Mouse (Mus musculus): ENCODE data around the gene Slc25a19. TPM values are rescaled to one million over a fixed set of nuclear protein-coding genes. Genes with fewer than 3 reads are reported as not detected.

The Slc25a19 gene
- polyA plus RNA-seq, 1 experiment from 2014 or later, result 24.9 TPM

DNA sequence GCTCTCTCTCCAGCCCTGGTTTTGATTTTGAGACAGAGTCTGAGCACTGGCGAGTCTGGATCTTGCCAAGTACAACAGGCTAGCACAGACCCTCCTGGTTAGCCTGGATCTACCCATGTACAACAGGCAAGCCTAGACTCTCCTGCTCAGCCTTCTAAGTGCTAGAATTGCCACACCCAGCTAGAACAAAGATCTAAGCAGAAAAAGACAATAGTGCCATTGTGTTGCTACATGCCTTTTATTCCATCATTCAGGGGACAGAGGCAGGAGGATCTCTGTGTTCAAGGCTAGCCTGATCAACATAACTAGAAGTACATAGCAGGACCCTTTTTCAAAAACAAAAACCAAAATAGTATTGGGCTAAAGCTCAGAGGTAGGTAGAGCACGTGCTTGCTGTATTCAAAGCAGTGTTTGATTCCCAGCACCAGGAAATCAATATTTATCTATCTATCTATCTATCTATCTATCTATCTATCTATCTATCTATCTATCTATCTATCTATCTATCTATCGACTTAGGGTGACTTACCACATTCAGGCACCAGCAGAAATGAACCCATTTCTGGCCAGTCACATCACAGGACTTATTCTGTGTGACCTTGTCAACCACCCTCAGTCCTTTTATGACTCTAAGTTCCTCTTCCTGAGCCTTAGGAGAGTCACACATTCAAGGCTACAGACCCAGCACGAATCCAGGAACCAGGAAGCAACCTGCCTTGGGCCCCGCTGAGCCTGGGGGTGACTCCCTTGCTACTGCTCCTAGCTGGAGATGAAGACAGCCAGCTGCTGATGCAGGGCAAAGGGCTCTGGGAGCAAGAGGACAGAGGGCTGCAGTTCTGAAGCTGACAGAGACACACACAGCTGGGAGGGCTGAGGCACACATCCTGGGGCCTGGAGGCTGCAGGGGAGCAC lies 10.7 kb upstream of the Slc25a19 start:
- Histone ChIP-seq H3K9ac (ENCODE audit: low read depth, low read length) (no peak overlapping the region), H3K4me1 (replicated peaks; ENCODE audit: control insufficient read depth, insufficient read depth, low read length) (no peaks in the 10 kb centered on the region), H3K36me3 (ENCODE audit: control insufficient read depth, insufficient read depth, low read length) (no peaks in the 10 kb centered on the region), H3K4me2 (replicated peaks; ENCODE audit: low read depth, low read length) (no peak overlapping the region), H3K4me3 (ENCODE audit: low read depth, low read length) (no peak overlapping the region), H3K27me3 (ENCODE audit: control insufficient read depth, insufficient read depth, low read length) (no peaks in the 10 kb centered on the region), H3K27ac (ENCODE audit: low read depth, low read length) (no peak overlapping the region), H3K9me3 (ENCODE audit: control insufficient read depth, low read length) (no peaks in the 10 kb centered on the region)
- ATAC-seq (ENCODE audit: low FRiP score) (no peak), DNase-seq (ENCODE audit: low spot score) (no peak)
- 81% methylated on average over 5 of the region's 5 CpGs for WGBS

DNA sequence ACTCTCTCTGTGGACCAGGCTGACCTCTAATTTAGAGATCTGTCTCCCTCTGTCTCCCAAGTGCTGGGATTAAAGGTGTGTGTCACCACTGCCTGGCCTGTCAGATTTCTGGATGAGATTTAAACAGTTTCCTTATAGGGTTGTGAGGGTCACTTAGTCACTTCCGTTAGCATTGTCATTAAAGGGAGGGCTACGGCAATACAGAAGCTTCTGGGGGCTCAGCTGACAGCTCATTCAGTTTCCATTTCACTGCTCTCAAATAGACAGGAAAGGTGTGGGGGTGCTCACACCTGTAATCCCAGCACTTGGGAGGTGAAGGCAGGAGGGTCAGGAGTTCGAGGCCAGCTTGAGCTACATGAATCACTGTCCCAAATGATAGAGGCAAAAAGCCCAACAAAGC lies 8.9 kb upstream of the Slc25a19 start:
- DNase-seq (ENCODE audit: low spot score) (no peak), ATAC-seq (ENCODE audit: low FRiP score) (no peak)
- no peak overlapping the region for H3K27ac ChIP-seq (ENCODE audit: low read depth, low read length)
- H3K4me3 ChIP-seq (ENCODE audit: low read depth, low read length), result no peak overlapping the region
- no peak overlapping the region for H3K4me2 ChIP-seq (replicated peaks; ENCODE audit: low read depth, low read length)
- no peaks in the 10 kb centered on the region for H3K9me3 ChIP-seq (ENCODE audit: control insufficient read depth, low read length)
- H3K27me3 ChIP-seq (ENCODE audit: control insufficient read depth, insufficient read depth, low read length), result no peaks in the 10 kb centered on the region
- 87% methylated on average over 3 of the region's 3 CpGs for WGBS
- no peaks in the 10 kb centered on the region for H3K4me1 ChIP-seq (replicated peaks; ENCODE audit: control insufficient read depth, insufficient read depth, low read length)
- H3K36me3 ChIP-seq (ENCODE audit: control insufficient read depth, insufficient read depth, low read length), result no peaks in the 10 kb centered on the region
- H3K9ac ChIP-seq (ENCODE audit: low read depth, low read length), result no peak overlapping the region

DNA sequence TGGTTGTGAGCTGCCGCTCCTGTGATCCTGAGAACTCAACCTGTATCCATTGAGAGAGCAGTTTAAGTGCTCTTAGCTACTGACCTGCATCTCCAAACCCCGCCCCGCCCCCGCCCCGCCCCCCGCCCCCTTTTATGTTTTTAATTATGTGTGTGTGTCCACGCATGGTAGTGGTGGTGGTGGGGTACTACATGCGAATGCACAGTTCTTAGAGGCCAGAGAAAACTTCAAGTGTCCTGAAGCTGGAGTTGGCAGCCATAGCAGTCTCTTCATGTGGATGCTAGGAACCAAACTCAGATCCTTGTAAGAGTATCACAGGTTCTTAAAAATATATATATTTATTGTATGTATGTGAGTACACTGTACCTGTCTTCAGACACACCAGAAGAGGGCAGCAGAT lies 7.4 kb upstream of the Slc25a19 start:
- Histone ChIP-seq H3K4me2 (replicated peaks; ENCODE audit: low read depth, low read length) (no peak overlapping the region), H3K27me3 (ENCODE audit: control insufficient read depth, insufficient read depth, low read length) (no peaks in the 10 kb centered on the region), H3K36me3 (ENCODE audit: control insufficient read depth, insufficient read depth, low read length) (no peaks in the 10 kb centered on the region), H3K9me3 (ENCODE audit: control insufficient read depth, low read length) (no peaks in the 10 kb centered on the region), H3K4me3 (ENCODE audit: low read depth, low read length) (no peak overlapping the region), H3K4me1 (replicated peaks; ENCODE audit: control insufficient read depth, insufficient read depth, low read length) (no peaks in the 10 kb centered on the region), H3K27ac (ENCODE audit: low read depth, low read length) (no peak overlapping the region), H3K9ac (ENCODE audit: low read depth, low read length) (no peak overlapping the region)
- 77% methylated on average over 8 of the region's 8 CpGs for WGBS
- no peak for ATAC-seq (ENCODE audit: low FRiP score)
- no peak for DNase-seq (ENCODE audit: low spot score)

DNA sequence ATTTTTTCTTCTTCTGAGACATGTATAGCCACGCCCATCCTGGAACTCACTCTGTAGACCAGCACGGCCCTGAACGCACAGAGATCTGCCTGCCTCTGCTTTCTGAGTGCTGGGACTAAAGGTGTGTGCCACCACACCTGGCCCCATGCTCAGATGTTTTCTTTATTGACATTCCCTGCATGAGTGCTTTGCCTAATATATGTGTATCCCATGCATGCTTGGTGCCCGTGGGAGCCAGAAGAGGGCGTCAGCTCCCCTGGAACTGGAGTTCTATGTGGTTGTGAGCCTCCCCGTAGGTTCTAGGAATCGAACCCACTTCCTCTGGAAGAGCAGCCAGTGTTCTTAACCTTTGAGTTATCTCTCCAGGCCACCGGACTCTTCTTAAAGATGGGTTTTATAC lies 6.9 kb upstream of the Slc25a19 start:
- no peak overlapping the region for H3K4me3 ChIP-seq (ENCODE audit: low read depth, low read length)
- no peaks in the 10 kb centered on the region for H3K4me1 ChIP-seq (replicated peaks; ENCODE audit: control insufficient read depth, insufficient read depth, low read length)
- ATAC-seq (ENCODE audit: low FRiP score) (no peak), DNase-seq (ENCODE audit: low spot score) (no peak)
- no peak overlapping the region for H3K4me2 ChIP-seq (replicated peaks; ENCODE audit: low read depth, low read length)
- no peaks in the 10 kb centered on the region for H3K27me3 ChIP-seq (ENCODE audit: control insufficient read depth, insufficient read depth, low read length)
- WGBS, result 87% methylated on average over 8 of the region's 8 CpGs
- no peaks in the 10 kb centered on the region for H3K9me3 ChIP-seq (ENCODE audit: control insufficient read depth, low read length)
- H3K9ac ChIP-seq (ENCODE audit: low read depth, low read length), result no peak overlapping the region
- no peak overlapping the region for H3K27ac ChIP-seq (ENCODE audit: low read depth, low read length)
- no peaks in the 10 kb centered on the region for H3K36me3 ChIP-seq (ENCODE audit: control insufficient read depth, insufficient read depth, low read length)

DNA sequence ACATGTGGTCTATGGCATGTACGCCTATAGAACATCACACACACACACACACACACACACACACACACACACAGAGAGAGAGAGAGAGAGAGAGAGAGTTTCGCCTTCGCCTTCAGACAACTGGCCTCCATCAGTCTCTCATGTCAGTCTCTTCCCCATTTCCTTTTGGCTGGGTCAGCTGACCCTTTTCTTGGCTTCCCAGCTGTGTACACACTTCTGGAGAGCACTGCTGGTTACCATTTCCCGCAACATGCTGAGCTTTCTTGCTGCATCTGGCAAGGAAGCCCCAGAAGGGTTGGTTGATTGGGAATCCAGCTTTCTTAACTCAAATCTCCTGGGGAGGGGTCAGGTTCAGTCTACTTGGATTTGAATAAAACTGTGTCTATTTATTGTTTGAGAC lies 6.0 kb upstream of the Slc25a19 start:
- H3K27ac ChIP-seq (ENCODE audit: low read depth, low read length), result no peak overlapping the region
- no peaks in the 10 kb centered on the region for H3K4me1 ChIP-seq (replicated peaks; ENCODE audit: control insufficient read depth, insufficient read depth, low read length)
- no peak for DNase-seq (ENCODE audit: low spot score)
- no peaks in the 10 kb centered on the region for H3K9me3 ChIP-seq (ENCODE audit: control insufficient read depth, low read length)
- no peak overlapping the region for H3K4me2 ChIP-seq (replicated peaks; ENCODE audit: low read depth, low read length)
- ATAC-seq (ENCODE audit: low FRiP score), result no peak
- no peak overlapping the region for H3K4me3 ChIP-seq (ENCODE audit: low read depth, low read length)
- no peaks in the 10 kb centered on the region for H3K27me3 ChIP-seq (ENCODE audit: control insufficient read depth, insufficient read depth, low read length)
- no peak overlapping the region for H3K9ac ChIP-seq (ENCODE audit: low read depth, low read length)
- WGBS, result 76% methylated on average over 4 of the region's 4 CpGs
- H3K36me3 ChIP-seq (ENCODE audit: control insufficient read depth, insufficient read depth, low read length), result no peaks in the 10 kb centered on the region

DNA sequence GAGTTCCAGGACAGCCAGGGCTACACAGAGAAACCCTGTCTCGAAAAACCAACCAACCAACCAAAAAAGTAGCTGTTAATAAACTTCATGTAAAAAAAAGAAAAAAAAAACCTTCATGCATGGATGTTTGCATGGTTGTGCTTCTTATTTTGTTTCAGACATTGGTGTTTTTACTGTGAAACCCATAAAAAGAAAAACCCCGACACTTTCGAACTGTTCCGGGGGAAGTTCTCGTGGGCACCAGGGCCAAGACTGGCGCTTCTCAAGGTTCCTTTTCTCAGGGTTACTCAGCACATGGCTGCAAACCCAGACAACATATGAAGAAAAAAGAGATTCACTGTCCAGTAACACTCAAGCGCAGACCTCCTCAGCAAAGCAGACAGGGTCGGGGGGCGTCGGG lies 4.8 kb upstream of the Slc25a19 start:
- 90% methylated on average over 10 of the region's 10 CpGs for WGBS
- no peak for ATAC-seq (ENCODE audit: low FRiP score)

DNA sequence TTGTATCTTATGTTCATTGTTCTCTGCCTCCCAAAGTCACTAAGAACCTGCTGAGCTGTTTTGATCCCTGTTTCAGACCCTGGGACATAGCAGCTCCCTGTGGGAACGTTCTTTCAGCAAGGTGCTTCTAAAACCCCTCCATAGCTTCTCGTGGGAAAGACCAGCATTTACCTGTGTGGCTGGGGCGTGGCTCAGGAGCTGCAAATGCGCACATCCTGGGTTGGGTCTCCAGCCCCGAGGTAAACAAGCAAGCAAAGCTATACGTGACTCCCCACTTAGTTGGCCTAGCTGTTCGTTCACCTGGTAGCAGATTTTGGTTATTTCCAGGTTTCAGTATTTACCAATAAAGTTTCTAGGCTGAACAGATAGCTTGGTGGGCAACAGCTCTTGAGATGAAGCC lies 4.2 kb upstream of the Slc25a19 start:
- Histone ChIP-seq H3K4me3 (ENCODE audit: low read depth, low read length) (no peak overlapping the region), H3K27ac (ENCODE audit: low read depth, low read length) (no peak overlapping the region), H3K9me3 (ENCODE audit: control insufficient read depth, low read length) (no peaks in the 10 kb centered on the region), H3K4me1 (replicated peaks; ENCODE audit: control insufficient read depth, insufficient read depth, low read length) (no peaks in the 10 kb centered on the region), H3K36me3 (ENCODE audit: control insufficient read depth, insufficient read depth, low read length) (no peaks in the 10 kb centered on the region), H3K9ac (ENCODE audit: low read depth, low read length) (no peak overlapping the region), H3K4me2 (replicated peaks; ENCODE audit: low read depth, low read length) (no peak overlapping the region), H3K27me3 (ENCODE audit: control insufficient read depth, insufficient read depth, low read length) (no peaks in the 10 kb centered on the region)
- no peak for ATAC-seq (ENCODE audit: low FRiP score)
- DNase-seq (ENCODE audit: low spot score), result no peak
- WGBS, result 81% methylated on average over 7 of the region's 7 CpGs

More for the DNA sequence above, 4.8 kb upstream of the Slc25a19 start:
- Histone ChIP-seq H3K27ac (ENCODE audit: low read depth, low read length) (no peak overlapping the region), H3K4me2 (replicated peaks; ENCODE audit: low read depth, low read length) (no peak overlapping the region), H3K27me3 (ENCODE audit: control insufficient read depth, insufficient read depth, low read length) (no peaks in the 10 kb centered on the region), H3K4me3 (ENCODE audit: low read depth, low read length) (no peak overlapping the region), H3K9ac (ENCODE audit: low read depth, low read length) (no peak overlapping the region), H3K36me3 (ENCODE audit: control insufficient read depth, insufficient read depth, low read length) (no peaks in the 10 kb centered on the region), H3K4me1 (replicated peaks; ENCODE audit: control insufficient read depth, insufficient read depth, low read length) (no peaks in the 10 kb centered on the region), H3K9me3 (ENCODE audit: control insufficient read depth, low read length) (no peaks in the 10 kb centered on the region)
- DNase-seq (ENCODE audit: low spot score), result no peak

DNA sequence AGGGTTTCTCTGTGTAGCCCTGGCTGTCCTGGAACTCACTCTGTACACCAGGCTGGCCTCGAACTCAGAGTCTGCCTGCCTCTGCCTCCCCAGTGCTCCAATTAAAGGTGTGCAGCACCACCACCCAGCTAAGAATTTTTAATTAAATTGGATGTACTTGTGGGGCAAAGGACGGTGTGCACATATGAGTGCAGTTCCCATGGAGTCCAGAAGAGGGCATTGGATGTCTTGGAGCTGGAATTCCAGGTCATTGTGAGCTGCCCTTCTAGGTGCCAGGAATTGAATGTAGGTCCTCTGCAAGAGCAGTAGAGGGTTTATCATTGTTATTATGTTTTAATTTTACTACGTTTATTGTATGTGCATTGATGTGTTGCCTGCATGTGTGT lies 3.4 kb upstream of the Slc25a19 start:
- Histone ChIP-seq H3K27ac (ENCODE audit: low read depth, low read length) (no peak overlapping the region), H3K4me1 (replicated peaks; ENCODE audit: control insufficient read depth, insufficient read depth, low read length) (no peaks in the 10 kb centered on the region), H3K9ac (ENCODE audit: low read depth, low read length) (no peak overlapping the region), H3K4me3 (ENCODE audit: low read depth, low read length) (no peak overlapping the region), H3K4me2 (replicated peaks; ENCODE audit: low read depth, low read length) (no peak overlapping the region), H3K36me3 (ENCODE audit: control insufficient read depth, insufficient read depth, low read length) (no peaks in the 10 kb centered on the region), H3K9me3 (ENCODE audit: control insufficient read depth, low read length) (no peaks in the 10 kb centered on the region), H3K27me3 (ENCODE audit: control insufficient read depth, insufficient read depth, low read length) (no peaks in the 10 kb centered on the region)
- WGBS, result 16% methylated on average over 3 of the region's 3 CpGs
- no peak for ATAC-seq (ENCODE audit: low FRiP score)
- DNase-seq (ENCODE audit: low spot score), result peak; percentile 56

All from hindbrain, embryonic 11.5 days (tissue).